Mouse (Mus musculus): Measurements from ENCODE around the gene Krt7.

Gene Krt7

GRCm38 (mm10) chr15:101440837-101441236 lies 30.0 kb downstream of the Krt7 start:
- CTCF ChIA-PET = interaction anchor here (0.5 kb wide), 1 partner anchor 1590 kb away, joined by 3 read pairs; no protein-coding TSS in a partner anchor

GRCm38 (mm10) chr15:101446572-101446971 lies 35.7 kb downstream of the Krt7 start:
- CTCF ChIA-PET = no interaction called here

- CTCF ChIA-PET = no interaction called here
Measured at GRCm38 (mm10) chr15:101447444-101447843, 36.6 kb downstream of the Krt7 start, which contains the start of gene Krt88. TSS of gene Krt88 (plus strand) at chr15:101447744.

- CTCF ChIA-PET = no interaction called here
Measured at GRCm38 (mm10) chr15:101453093-101453736, 42.4 kb downstream of the Krt7 start.

GRCm38 (mm10) chr15:101454774-101455173 lies 43.9 kb downstream of the Krt7 start:
- CTCF ChIA-PET = no interaction called here

GRCm38 (mm10) chr15:101455292-101455691 lies 44.4 kb downstream of the Krt7 start:
- CTCF ChIA-PET = no interaction called here

GRCm38 (mm10) chr15:101455891-101456290 lies 45.0 kb downstream of the Krt7 start:
- CTCF ChIA-PET = no interaction called here

GRCm38 (mm10) chr15:101458361-101458930 lies 47.6 kb downstream of the Krt7 start:
- CTCF ChIA-PET = no interaction called here

- CTCF ChIA-PET = no interaction called here
Measured at GRCm38 (mm10) chr15:101459283-101459682, 48.4 kb downstream of the Krt7 start.

- CTCF ChIA-PET = no interaction called here
Measured at GRCm38 (mm10) chr15:101463651-101464050, 52.8 kb downstream of the Krt7 start, which contains the start of gene Krt81. TSS of gene Krt81 (minus strand) at chr15:101463751.

GRCm38 (mm10) chr15:101469093-101469492 lies 58.2 kb downstream of the Krt7 start:
- CTCF ChIA-PET = no interaction called here

- CTCF ChIA-PET = no interaction called here
Measured at GRCm38 (mm10) chr15:101472952-101473528, 62.2 kb downstream of the Krt7 start, which contains the start of gene Krt86. TSS of gene Krt86 (plus strand) at chr15:101473478.

- CTCF ChIA-PET = interaction anchor here (0.6 kb wide), 1 partner anchor 18 kb away, joined by 4 read pairs; no protein-coding TSS in a partner anchor
Measured at GRCm38 (mm10) chr15:101479007-101479665, 68.3 kb downstream of the Krt7 start.

GRCm38 (mm10) chr15:101479666-101480060 lies 68.8 kb downstream of the Krt7 start:
- CTCF ChIA-PET = interaction anchor here (0.6 kb wide), 1 partner anchor 18 kb away, joined by 4 read pairs; no protein-coding TSS in a partner anchor

Data from spleen, embryonic (tissue).